Mouse (Mus musculus): ENCODE measurements around the gene Arhgef28.

Arhgef28 gene

DNA sequence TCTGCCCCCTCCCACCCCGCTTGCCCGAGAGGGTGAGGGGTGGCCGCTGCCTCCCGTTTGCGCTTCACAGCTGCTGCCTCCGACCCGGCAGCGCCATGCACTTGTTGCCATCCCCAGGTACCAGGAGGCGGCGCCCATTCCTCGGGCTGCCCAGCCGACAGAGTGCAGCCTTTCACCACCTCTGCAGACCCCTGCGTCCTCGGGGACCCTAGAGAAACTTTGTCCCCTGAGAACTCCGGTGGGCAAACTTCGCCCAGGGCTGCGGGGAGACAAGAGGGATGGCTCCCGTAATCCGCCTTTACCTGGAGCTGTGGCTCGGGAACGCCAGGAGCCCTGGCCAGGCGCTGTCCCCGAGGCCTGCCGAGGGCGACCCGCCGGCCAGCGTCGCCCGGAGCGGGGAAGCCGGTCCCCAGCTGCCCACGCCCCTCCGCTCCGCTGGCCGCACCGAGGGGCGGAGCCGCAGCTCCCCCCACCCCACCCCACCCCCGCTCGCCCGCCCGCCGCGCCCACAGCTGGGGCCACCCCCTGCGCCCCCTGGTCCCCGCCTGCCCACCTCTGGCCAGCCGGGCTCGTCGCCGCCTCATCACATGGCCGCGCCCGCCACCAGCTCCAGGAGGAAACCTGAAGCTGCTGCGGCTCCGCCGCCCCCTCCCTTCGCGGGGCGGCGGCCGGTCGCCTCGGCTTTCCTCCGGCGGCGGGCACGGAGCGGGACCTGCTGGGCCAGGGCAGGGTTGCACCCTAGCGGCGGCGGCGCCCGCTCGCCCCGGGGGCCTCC, at the start of gene Arhgef28:
Gene Arhgef28, minus strand, starts transcription at position 669 of the 775 bp plus-strand sequence.
- in situ Hi-C loops (cut with MboI, MseI) = no loop called here

DNA sequence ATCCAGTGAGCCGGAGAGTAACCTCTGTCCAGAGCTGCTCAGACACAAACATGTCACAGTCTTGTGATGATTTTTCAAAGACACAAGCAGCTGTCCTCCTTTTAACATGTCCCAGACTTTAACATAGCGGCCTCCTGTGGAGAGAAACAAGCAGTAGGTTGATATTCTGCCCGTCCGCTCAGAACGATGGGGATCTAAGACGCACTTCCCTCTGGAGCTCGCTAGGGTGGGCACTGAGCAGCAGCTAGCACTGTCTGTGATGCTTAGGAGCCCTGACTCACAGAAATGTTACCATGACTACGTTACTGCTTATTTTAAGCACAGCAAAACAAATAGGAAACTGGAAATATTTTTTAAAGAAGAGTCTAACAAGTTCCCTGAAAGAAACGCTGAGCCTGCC, 48.7 kb upstream of the Arhgef28 start:
- in situ Hi-C loops (cut with MboI, MseI) = loop anchor here in 1 of 2 experiments (25.0 kb wide), 3 partner anchors 1093 to 1782 kb away; partner anchors contain the start of gene Hmgcr

DNA sequence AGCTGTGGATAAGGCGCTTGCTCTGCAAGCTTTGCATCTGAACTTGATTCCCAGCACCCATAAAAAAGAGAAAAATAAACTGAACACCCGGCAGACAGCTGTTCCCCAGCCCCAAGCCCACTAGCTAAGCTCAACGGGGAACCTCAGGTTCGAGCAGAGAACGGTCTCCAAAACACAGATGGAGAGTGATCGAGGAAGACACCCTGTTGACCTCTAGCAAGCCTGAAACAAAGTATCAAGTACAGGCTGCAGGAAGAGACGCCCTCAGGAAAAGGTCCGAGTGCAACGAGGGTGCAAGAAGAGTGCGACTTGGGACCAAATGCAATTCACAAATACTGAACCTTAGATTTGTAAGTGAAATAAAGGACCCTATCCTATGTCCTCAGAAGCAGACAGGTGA, 43.4 kb upstream of the Arhgef28 start:
- in situ Hi-C loops (cut with MboI, MseI) = no loop called here

GRCm38 (mm10) chr13:98245386-98245785, 39.1 kb upstream of the Arhgef28 start:
- in situ Hi-C loops (cut with MboI, MseI) = no loop called here

DNA sequence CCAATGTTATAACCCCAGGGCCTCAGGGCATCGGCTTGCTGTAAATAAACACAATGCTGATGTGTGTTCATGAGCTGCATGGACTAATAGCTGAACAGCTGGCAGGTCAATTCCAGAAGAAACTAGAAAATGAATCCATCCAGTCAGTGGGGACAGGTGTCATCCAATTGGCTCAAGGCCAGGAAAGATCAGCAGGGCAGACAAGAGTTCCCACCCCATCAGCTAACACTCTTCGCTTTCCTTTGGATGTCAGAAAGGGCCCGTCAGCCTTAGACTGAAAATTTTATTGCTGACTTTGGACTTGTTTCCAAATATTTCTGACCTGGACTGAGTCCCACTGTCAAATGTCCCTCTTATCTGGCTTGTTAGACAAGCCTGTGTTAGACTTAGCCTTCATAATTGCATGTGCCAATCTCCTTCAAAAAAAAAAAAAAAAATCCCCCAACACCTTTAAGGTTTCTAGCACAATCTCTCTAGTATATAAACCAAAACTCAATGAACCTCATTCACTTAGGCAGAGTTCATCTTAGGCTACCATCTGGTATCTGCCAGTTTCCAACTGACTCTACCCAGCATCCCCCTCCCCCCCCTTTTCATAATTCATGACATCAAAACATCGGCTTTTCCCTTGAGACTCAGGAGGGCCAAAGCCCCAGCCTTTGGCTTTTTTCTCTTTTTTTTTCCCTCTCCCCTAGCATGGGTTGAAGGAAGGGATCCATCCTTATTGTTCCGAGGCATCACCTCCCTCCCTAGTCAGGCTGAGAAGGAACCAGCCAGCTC, 38.5 kb upstream of the Arhgef28 start:
- in situ Hi-C loops (cut with MboI, MseI) = no loop called here

DNA sequence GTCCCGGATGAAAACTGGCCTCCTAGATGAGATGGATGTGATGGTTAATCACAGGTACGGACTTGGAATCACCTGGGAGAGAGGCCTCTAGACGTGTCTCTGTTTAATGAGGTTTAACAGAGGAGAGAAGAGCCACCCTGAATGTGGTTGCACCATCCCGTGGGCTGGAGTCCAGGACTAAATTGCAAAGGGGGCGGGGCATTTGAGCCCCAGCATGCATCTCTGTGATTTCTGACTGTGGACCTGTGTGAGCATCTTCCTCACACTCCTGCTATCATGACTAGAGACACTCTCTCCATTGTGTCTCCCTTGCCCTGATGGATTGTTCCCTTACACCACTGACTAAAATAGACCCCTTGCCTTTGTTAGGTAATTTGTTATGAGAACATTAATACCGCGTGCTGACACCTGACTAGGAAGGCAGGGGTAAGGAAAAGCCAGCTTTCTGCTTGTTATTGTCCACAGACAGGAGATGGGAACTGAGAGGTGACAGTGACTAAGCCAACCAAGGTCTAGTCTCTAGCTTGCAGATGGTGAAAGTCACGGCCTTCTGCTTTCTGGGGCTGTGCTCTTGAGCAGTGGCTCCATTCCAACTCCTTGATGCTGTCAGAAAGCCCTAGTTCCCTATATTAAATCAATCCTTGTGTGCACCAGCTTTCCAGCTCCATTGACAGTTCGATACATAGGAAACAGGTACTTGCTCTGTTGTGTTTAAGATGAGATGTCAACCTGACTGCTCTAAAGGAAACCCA, 35.5 kb upstream of the Arhgef28 start:
- in situ Hi-C loops (cut with MboI, MseI) = no loop called here

- in situ Hi-C loops (cut with MboI, MseI) = no loop called here
Observed at GRCm38 (mm10) chr13:98239978-98240641, 33.9 kb upstream of the Arhgef28 start.

DNA sequence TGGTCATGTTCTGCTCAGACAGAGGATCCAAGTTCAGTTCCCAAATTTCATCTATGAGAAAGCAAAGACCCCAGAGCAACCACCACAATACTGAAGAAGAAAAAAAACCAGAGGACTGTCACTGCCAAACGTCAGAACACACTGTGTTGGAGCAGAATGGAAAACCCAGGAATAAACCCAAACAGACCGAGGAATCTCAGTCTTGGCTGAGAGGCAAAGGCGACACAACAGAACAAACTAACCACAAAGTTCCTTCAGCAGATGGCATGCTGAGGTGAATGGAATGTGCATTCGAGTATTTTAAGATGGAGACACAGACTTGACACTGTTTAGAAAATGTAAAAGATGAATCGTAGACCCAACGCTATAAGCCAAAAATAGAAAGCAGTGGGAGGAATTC, 29.2 kb upstream of the Arhgef28 start:
- in situ Hi-C loops (cut with MboI, MseI) = no loop called here

DNA sequence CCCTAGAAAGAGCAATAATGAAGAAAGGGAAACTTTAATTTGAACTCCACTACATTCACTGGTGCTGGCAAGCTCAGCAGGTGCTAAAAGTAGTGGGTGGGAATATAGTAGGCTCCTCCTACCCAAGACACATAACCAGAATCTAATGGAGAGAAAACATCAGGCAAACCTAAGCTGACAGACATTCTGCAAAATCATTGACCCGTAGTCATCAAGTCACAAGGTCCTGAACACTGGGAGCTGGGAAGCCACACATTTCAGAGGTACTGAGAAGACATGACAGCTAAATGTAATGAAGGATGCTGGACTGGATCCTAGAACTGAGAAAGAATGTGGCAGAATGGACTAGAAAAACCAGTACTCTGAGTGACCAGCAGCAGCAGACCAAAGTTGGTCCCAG, 24.3 kb upstream of the Arhgef28 start:
- in situ Hi-C loops (cut with MboI, MseI) = loop anchor here (5.0 kb wide), 2 partner anchors 188 to 193 kb away; no protein-coding TSS in a partner anchor

DNA sequence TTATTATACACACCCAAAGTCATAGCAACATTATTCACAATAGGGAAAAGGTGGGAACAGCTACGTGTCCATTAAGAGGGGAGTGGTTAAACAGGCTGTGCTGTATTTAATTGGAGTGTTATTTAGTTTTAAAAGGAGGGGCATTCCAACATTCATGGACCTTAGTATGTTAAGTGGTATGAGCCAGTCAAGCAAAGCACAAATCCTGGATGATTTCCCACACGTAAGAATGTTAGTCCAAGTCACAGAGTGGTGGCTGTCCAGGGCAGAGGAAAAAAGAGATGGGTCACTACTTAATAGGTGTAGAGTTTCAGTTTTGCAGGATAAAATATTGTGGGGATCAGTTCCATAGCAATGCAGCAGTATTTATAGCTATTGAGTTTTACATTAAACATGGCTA, 20.0 kb upstream of the Arhgef28 start:
- in situ Hi-C loops (cut with MboI, MseI) = no loop called here

- in situ Hi-C loops (cut with MboI, MseI) = no loop called here
Observed at GRCm38 (mm10) chr13:98222848-98223247, 16.6 kb upstream of the Arhgef28 start.

DNA sequence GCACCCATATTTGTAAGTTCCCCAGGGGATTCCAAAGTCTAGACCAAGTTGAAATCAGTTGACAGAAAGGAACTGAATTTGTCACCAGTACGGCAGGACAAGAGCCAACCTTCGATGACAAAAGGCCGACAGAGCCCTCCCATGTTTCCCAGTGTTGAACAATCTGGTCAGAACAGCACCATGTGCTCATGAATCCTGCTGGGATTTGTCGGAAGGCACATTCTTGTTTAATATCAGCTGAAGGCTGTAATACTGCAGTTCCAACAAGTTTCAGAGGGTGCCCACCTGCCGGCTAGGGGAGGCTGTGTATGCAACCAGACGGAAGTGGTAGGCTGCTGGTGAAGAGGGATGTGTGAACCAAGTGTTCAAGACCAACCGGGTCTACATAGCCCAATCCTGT, 3.9 kb upstream of the Arhgef28 start:
- in situ Hi-C loops (cut with MboI, MseI) = no loop called here

GRCm38 (mm10) chr13:98208842-98209241, 2.6 kb upstream of the Arhgef28 start:
- in situ Hi-C loops (cut with MboI, MseI) = no loop called here

GRCm38 (mm10) chr13:98206546-98206870, 269 bp upstream of the Arhgef28 start:
- in situ Hi-C loops (cut with MboI, MseI) = no loop called here

GRCm38 (mm10) chr13:98205111-98205510, 1.1 kb downstream of the Arhgef28 start:
- in situ Hi-C loops (cut with MboI, MseI) = no loop called here

GRCm38 (mm10) chr13:98204371-98204770, 1.9 kb downstream of the Arhgef28 start:
- in situ Hi-C loops (cut with MboI, MseI) = no loop called here

DNA sequence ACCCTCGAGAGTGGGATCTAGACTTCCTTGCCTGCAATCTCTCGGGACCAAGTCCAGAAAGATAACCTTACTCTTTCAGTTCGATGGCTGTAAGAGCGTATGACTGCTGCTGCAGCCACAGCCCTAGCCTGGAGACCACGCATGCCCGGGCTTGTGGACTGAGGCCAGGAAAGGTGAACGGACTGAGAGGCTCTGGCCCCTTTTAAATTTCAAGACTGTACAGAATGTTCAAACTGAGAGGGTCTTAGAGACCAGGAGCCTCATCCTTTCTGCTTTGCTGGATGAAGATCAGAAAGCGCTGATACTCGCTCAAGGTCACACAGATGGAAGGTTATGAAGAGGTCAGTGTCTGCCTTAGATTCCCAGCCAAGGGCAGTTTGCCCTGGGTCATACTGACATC, 4.8 kb downstream of the Arhgef28 start:
- in situ Hi-C loops (cut with MboI, MseI) = no loop called here

- in situ Hi-C loops (cut with MboI, MseI) = no loop called here
Observed at GRCm38 (mm10) chr13:98192596-98192995, 13.6 kb downstream of the Arhgef28 start.

DNA sequence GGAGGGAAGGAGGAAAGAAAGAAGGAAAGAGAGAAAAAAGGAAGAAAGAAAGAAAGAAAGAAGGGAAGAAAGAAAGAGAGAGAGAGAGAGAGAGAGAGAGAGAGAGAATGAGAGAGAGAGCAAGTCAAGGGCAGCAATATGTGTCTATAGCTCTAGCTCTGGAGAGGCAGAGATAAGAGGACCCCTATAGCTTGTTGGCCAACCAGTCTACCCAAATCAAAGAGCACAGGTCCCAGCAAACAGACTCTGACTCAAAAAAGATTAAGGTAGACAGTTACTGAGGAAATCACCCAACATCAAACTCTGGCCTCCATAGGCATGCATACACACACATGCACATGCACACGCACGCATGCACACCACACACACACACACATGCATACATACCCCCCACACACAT, 17.7 kb downstream of the Arhgef28 start:
- in situ Hi-C loops (cut with MboI, MseI) = no loop called here

- in situ Hi-C loops (cut with MboI, MseI) = no loop called here
Observed at GRCm38 (mm10) chr13:98187904-98188303, 18.3 kb downstream of the Arhgef28 start.

- in situ Hi-C loops (cut with MboI, MseI) = no loop called here
Observed at GRCm38 (mm10) chr13:98186179-98186578, 20.1 kb downstream of the Arhgef28 start.

DNA sequence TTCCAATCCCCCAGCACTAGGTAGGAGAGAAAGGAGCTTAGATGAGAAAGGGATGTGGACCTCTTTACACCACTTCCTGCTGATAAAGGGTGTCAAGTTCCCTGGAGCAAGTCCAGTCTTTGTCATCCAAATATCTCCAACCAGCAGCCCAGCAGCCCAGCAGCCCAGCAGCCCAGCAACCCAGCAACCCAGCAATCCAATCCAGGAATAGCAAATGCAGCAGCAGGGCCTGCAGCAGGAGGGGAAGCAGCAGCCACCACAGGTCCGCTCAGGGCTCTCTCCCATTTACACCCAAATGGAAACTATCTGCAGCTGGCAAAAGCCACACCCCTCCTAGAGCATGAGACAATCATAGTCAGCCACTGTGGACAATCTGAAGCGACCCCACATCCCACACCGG, 21.6 kb downstream of the Arhgef28 start:
- in situ Hi-C loops (cut with MboI, MseI) = no loop called here
